Mouse (Mus musculus) lung, postnatal 10 days (tissue): ENCODE measurements around the gene Ftcd.
A peak's percentile ranks its signal among the peaks of the same experiment; 100 is the strongest.

Source experiments
- DNase-seq: peaks from one replicate; pipeline ENCODE4 v3.0.0; 2021

The Ftcd gene

GRCm38 (mm10) chr10:76622411-76622810 lies 47.0 kb downstream of the Ftcd start:
- no peak for DNase-seq

GRCm38 (mm10) chr10:76622928-76623680 lies 47.7 kb downstream of the Ftcd start, which contains the start of gene Col6a2:
TSS of gene Col6a2 (minus strand) at chr10:76623630.
- DNase-seq, result peak; percentile 97

- DNase-seq, result no peak
Observed at GRCm38 (mm10) chr10:76623734-76624133, 48.3 kb downstream of the Ftcd start.

- DNase-seq, result no peak
Observed at GRCm38 (mm10) chr10:76624903-76625302, 49.5 kb downstream of the Ftcd start.

- peak; percentile 36 for DNase-seq
Observed at GRCm38 (mm10) chr10:76627714-76628113, 52.3 kb downstream of the Ftcd start.

GRCm38 (mm10) chr10:76630657-76631056 lies 55.2 kb downstream of the Ftcd start:
- DNase-seq, result no peak

- no peak for DNase-seq
Observed at GRCm38 (mm10) chr10:76632630-76633029, 57.2 kb downstream of the Ftcd start.

GRCm38 (mm10) chr10:76634094-76634571 lies 58.7 kb downstream of the Ftcd start:
- peak; percentile 47 for DNase-seq

- no peak for DNase-seq
Observed at GRCm38 (mm10) chr10:76634584-76634983, 59.1 kb downstream of the Ftcd start.

- DNase-seq, result peak; percentile 77
Observed at GRCm38 (mm10) chr10:76636026-76636425, 60.6 kb downstream of the Ftcd start.

- no peak for DNase-seq
Observed at GRCm38 (mm10) chr10:76636601-76637000, 61.2 kb downstream of the Ftcd start.
